Mouse (Mus musculus): ENCODE results near the gene Grin2b. TPM values are rescaled to one million over a fixed set of nuclear protein-coding genes. Genes with fewer than 3 reads are reported as not detected.

The Grin2b gene
- polyA plus RNA-seq, 1 experiment = not detected

DNA sequence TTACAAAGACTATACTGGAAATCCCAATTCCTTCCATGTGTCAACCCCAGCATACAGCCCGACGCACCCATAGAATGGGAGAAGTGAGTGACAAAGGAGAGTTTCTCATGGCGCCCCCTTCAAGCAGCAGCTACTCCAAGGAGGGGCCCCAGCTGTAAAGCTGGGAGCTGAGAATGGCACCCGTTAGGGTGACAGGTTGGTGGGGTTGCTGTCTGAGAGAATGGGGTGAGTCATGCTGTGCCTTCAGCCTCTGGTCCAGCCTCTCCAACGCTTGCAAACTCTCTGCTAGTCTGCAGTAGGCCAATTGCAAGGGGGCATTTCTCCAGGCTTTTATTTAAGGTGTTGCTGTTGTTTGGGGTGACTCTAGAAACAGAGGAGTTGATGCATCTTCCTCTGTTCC, 73.1 kb downstream of the Grin2b start:
- no peak for TF ChIP-seq CTCF (IDR thresholded peaks at IDR 0.05; ENCODE audit: control insufficient read depth, insufficient read depth, insufficient read length)
- no peak for TF ChIP-seq CEBPB (IDR thresholded peaks at IDR 0.05; ENCODE audit: low read depth)
- TF ChIP-seq FOSL1 (IDR thresholded peaks at IDR 0.05; ENCODE audit: insufficient read depth, low read length, poor library complexity, severe bottlenecking) = no peak
- no peak for TF ChIP-seq MYOG (IDR thresholded peaks at IDR 0.05; ENCODE audit: control insufficient read depth, extremely low read depth, insufficient read length)
- TF ChIP-seq USF1 (IDR thresholded peaks at IDR 0.05; ENCODE audit: low read depth) = no peak
- no peak for TF ChIP-seq MAX (IDR thresholded peaks at IDR 0.05)
- no peak for TF ChIP-seq MYOD1 (IDR thresholded peaks at IDR 0.05; ENCODE audit: control insufficient read depth, insufficient read length, low read depth)
- Histone ChIP-seq H3K79me3 (ENCODE audit: low read depth) (no peaks in the 10 kb centered on the region), H3K4me3 (ENCODE audit: insufficient read depth, poor library complexity, severe bottlenecking) (no peak overlapping the region), H3K27me3 (ENCODE audit: control insufficient read depth, insufficient read depth, insufficient read length) (no peaks in the 10 kb centered on the region), H3K36me3 (ENCODE audit: control insufficient read depth, insufficient read depth) (no peaks in the 10 kb centered on the region), H3ac (ENCODE audit: control insufficient read depth, insufficient read length, low read depth) (no peak overlapping the region), H3K79me2 (ENCODE audit: control insufficient read depth, insufficient read depth) (no peaks in the 10 kb centered on the region)

DNA sequence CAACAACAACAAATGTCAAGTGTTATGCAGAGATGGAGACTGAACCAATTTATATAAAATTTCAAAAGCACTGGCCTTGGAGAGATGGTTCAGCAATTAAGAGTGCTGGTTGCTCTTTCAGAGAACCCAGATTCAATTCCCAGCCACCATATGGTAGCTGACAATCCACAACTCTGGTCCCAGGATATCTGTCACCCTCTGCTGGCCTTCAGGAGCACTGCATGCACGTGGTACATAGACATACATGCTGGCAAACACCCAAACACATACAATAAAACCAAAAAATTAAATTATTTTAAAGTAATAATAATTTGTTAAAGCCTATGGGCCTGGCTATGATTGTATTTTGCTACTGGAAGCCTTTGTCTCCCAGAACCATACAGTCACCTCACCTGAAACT, 77.0 kb downstream of the Grin2b start:
- Histone ChIP-seq H3K4me3 (ENCODE audit: insufficient read depth, poor library complexity, severe bottlenecking) (no peak overlapping the region), H3K27me3 (ENCODE audit: control insufficient read depth, insufficient read depth, insufficient read length) (no peaks in the 10 kb centered on the region), H3ac (ENCODE audit: control insufficient read depth, insufficient read length, low read depth) (no peak overlapping the region), H3K79me2 (ENCODE audit: control insufficient read depth, insufficient read depth) (no peaks in the 10 kb centered on the region), H3K36me3 (ENCODE audit: control insufficient read depth, insufficient read depth) (no peaks in the 10 kb centered on the region), H3K79me3 (ENCODE audit: low read depth) (no peaks in the 10 kb centered on the region)
- no peak for TF ChIP-seq MAX (IDR thresholded peaks at IDR 0.05)
- TF ChIP-seq MYOG (IDR thresholded peaks at IDR 0.05; ENCODE audit: control insufficient read depth, extremely low read depth, insufficient read length) = no peak
- TF ChIP-seq USF1 (IDR thresholded peaks at IDR 0.05; ENCODE audit: low read depth) = no peak
- TF ChIP-seq CTCF (IDR thresholded peaks at IDR 0.05; ENCODE audit: control insufficient read depth, insufficient read depth, insufficient read length) = no peak
- TF ChIP-seq MYOD1 (IDR thresholded peaks at IDR 0.05; ENCODE audit: control insufficient read depth, insufficient read length, low read depth) = no peak
- no peak for TF ChIP-seq CEBPB (IDR thresholded peaks at IDR 0.05; ENCODE audit: low read depth)
- no peak for TF ChIP-seq FOSL1 (IDR thresholded peaks at IDR 0.05; ENCODE audit: insufficient read depth, low read length, poor library complexity, severe bottlenecking)

DNA sequence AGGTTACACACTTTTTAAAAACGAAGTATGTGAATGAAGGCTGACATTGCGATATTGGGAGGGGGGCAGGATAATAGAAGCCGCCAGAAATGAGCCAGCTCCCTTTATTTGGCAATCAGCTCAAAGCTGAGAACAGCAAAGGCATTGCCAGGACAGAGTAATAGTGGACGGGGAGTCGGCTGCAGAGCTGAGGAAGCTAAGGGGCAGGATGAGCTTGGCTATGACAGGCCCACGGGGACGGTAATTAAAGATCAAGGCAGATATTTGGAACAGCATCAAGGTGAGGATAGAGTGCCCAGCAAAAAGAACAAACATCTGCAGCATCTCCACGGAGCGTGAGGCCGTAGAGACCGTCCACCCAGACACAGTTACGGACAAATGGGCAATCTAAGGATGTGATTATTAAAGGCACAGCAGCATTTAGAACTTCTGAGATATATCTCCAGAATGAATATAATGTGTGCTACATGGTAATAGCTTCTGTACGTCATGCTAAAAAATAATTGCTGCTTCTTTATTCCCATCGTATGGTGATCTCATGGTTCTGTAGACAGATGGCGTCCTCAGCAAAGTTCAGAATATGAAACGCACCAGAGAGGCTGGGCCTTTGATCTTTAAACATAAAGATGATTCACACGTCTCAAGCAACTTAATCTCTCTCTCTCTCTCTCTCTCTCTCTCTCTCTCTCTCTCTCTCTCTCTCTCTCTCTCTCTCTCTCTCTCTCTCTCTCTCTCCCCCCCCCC, 93.1 kb downstream of the Grin2b start:
- no peaks in the 10 kb centered on the region for H3K79me3 ChIP-seq (ENCODE audit: low read depth)
- H3K27me3 ChIP-seq (ENCODE audit: control insufficient read depth, insufficient read depth, insufficient read length) = no peaks in the 10 kb centered on the region
- H3K79me2 ChIP-seq (ENCODE audit: control insufficient read depth, insufficient read depth) = no peaks in the 10 kb centered on the region
- TF ChIP-seq MYOG (IDR thresholded peaks at IDR 0.05; ENCODE audit: control insufficient read depth, extremely low read depth, insufficient read length) (no peak), USF1 (IDR thresholded peaks at IDR 0.05; ENCODE audit: low read depth) (no peak), MAX (IDR thresholded peaks at IDR 0.05) (no peak), FOSL1 (IDR thresholded peaks at IDR 0.05; ENCODE audit: insufficient read depth, low read length, poor library complexity, severe bottlenecking) (no peak), CTCF (IDR thresholded peaks at IDR 0.05; ENCODE audit: control insufficient read depth, insufficient read depth, insufficient read length) (no peak), CEBPB (IDR thresholded peaks at IDR 0.05; ENCODE audit: low read depth) (no peak), MYOD1 (IDR thresholded peaks at IDR 0.05; ENCODE audit: control insufficient read depth, insufficient read length, low read depth) (no peak)
- no peak overlapping the region for H3ac ChIP-seq (ENCODE audit: control insufficient read depth, insufficient read length, low read depth)
- no peak overlapping the region for H3K4me3 ChIP-seq (ENCODE audit: insufficient read depth, poor library complexity, severe bottlenecking)
- H3K36me3 ChIP-seq (ENCODE audit: control insufficient read depth, insufficient read depth) = no peaks in the 10 kb centered on the region

DNA sequence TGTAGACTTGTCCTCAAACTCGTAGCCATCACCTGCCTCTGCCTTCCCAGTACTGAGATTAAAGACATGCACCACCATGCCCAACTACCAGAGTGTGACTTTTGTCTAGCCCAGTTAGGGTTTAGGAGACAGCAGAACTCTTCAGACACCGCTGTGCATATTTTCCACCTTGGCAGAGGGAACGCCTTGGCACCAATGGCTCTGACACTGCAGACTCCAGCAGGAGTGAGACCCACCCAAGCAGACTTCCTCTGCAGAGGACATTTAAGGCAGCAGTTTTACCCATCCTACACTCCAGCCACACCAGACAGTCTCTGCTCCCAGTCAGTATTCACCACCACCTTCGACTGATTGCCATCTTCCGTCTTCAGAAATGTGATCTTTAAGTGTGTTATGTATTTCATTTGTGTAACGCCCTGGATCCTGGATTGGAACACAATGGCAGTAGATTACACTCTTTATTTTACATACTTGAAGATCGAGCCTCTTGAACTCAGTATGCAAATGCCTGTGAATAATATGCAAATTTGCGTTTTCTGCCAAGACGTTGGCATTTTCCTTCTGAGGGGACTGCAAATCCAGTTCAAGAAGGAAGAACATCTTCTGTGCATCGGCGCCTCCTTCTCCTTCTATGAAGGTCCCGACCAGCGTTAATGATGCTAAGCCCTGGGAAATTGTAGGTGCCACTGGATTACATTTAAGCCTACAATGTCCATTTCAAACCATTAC, 100.8 kb downstream of the Grin2b start:
- Histone ChIP-seq H3K79me3 (ENCODE audit: low read depth) (no peaks in the 10 kb centered on the region), H3K27me3 (ENCODE audit: control insufficient read depth, insufficient read depth, insufficient read length) (no peaks in the 10 kb centered on the region), H3K36me3 (ENCODE audit: control insufficient read depth, insufficient read depth) (no peaks in the 10 kb centered on the region), H3ac (ENCODE audit: control insufficient read depth, insufficient read length, low read depth) (no peak overlapping the region), H3K79me2 (ENCODE audit: control insufficient read depth, insufficient read depth) (no peaks in the 10 kb centered on the region), H3K4me3 (ENCODE audit: insufficient read depth, poor library complexity, severe bottlenecking) (no peak overlapping the region)
- TF ChIP-seq CEBPB (IDR thresholded peaks at IDR 0.05; ENCODE audit: low read depth) (no peak), MYOG (IDR thresholded peaks at IDR 0.05; ENCODE audit: control insufficient read depth, extremely low read depth, insufficient read length) (no peak), MYOD1 (IDR thresholded peaks at IDR 0.05; ENCODE audit: control insufficient read depth, insufficient read length, low read depth) (no peak), CTCF (IDR thresholded peaks at IDR 0.05; ENCODE audit: control insufficient read depth, insufficient read depth, insufficient read length) (no peak)

DNA sequence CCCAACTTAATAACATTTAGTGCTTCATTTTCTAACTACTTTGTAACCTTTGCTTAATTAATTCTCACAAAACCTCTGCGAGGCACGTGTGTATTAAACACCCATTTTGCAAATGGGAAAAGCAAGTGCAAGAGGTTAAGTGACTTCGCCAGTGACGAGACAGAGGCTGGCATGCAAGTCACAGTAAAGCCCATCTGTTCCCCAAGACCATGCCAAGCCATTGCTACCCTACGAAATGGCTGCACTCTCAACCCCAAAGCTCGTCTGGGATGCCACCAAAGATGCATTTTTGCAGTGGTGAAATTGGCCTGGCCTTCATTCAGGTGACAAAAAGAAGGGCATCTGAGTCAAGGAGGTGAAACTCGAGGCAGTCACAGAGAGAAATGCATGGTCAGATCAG, 103.2 kb downstream of the Grin2b start:
- Histone ChIP-seq H3K27me3 (ENCODE audit: control insufficient read depth, insufficient read depth, insufficient read length) (no peaks in the 10 kb centered on the region), H3K79me2 (ENCODE audit: control insufficient read depth, insufficient read depth) (no peaks in the 10 kb centered on the region), H3ac (ENCODE audit: control insufficient read depth, insufficient read length, low read depth) (no peak overlapping the region), H3K79me3 (ENCODE audit: low read depth) (no peaks in the 10 kb centered on the region), H3K36me3 (ENCODE audit: control insufficient read depth, insufficient read depth) (no peaks in the 10 kb centered on the region), H3K4me3 (ENCODE audit: insufficient read depth, poor library complexity, severe bottlenecking) (no peak overlapping the region)
- TF ChIP-seq CEBPB (IDR thresholded peaks at IDR 0.05; ENCODE audit: low read depth) (no peak), USF1 (IDR thresholded peaks at IDR 0.05; ENCODE audit: low read depth) (no peak), FOSL1 (IDR thresholded peaks at IDR 0.05; ENCODE audit: insufficient read depth, low read length, poor library complexity, severe bottlenecking) (no peak)
